9 mouse cellular contexts compared by ENCODE assay signal in the genomic region with DNA sequence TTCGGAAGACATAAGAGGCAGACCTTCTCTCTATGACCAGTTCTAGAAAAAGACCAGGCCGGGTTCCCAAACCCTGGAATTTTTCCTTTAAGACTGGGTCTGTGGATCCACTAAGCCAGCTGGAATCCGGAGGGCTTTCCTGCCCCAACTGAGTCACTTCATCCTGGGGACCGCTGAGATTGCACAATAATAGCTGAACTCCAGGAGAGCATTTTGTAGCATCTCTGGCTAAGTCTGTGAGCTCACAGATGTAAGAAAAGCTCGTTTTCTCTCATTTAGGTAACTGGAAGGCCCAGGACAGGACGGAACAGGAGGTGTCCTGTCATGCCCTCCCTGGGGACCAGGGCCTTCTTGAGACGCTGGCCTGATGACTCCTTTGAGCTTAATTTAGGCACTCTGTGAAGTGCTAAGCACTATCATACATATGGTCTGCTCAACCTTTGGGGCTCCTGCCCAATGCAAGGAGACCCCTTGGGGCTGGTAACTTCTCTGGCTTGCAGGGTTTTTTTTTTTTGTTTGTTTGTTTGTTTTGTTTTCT. TPM values are rescaled to one million over a fixed set of nuclear protein-coding genes. Genes with fewer than 3 reads are reported as not detected.
DNase-seq lines count a peak whose midpoint lies in the region; ATAC-seq and TF ChIP-seq lines count a peak whose summit lies in the region.
"Had no signal": no experiment of that assay in that cellular context is flagged by ENCODE, and none has a peak within 500 bp of the region (broad histone marks: within the 10 kb centered on the region; RNA-seq: fewer than 3 reads in every experiment).

No protein-coding gene starts in this region.

- no peak for TF ChIP-seq CTCF in kidney, adult 2 months (conservative IDR thresholded peaks at IDR 0.05; ENCODE audit: insufficient read depth, insufficient read length, low read depth, low read length)
- TF ChIP-seq CTCF in MEL (IDR thresholded peaks at IDR 0.05 in 2 of 3, conservative IDR thresholded peaks at IDR 0.05 in 1 of 3; ENCODE audit: control insufficient read depth in 1 of 3, insufficient read depth in 1 of 3, low read depth in 2 of 3, low read length in 3 of 3, poor library complexity in 1 of 3, severe bottlenecking in 1 of 3), result no peak

- H3K36me3 ChIP-seq in kidney, adult 2 months (ENCODE audit: control insufficient read depth, insufficient read depth, low read length), result no peaks in the 10 kb centered on the region
- peaks cover 0 to 50% of the 10 kb centered on the region in 2 experiments; a peak in 3 of 4 replicates for H3K36me3 ChIP-seq in MEL (ENCODE audit: control insufficient read depth in 1 of 2, insufficient read depth in 2 of 2, low read length in 2 of 2)
- no peaks in the 10 kb centered on the region for H3K36me3 ChIP-seq in liver, embryonic 15.5 days (replicated peaks)

- peaks cover 28% of the 10 kb centered on the region for H3K4me1 ChIP-seq in kidney, adult 2 months (ENCODE audit: control insufficient read depth, insufficient read depth, low read length)
- peaks cover 36 to 54% of the 10 kb centered on the region in 2 experiments for H3K4me1 ChIP-seq in MEL (ENCODE audit: control insufficient read depth in 1 of 2, insufficient read depth in 2 of 2, low read length in 2 of 2)
- peaks cover 94% of the 10 kb centered on the region for H3K4me1 ChIP-seq in liver, embryonic 15.5 days (replicated peaks)

- peak; percentile 33 for DNase-seq in kidney, adult 2 months
- no peak for DNase-seq in kidney, postnatal 4 days
- no peak for DNase-seq in MEL (ENCODE audit: low read depth, low spot score)
- peak; percentile 68 for DNase-seq in heart, adult 8-10 months (ENCODE audit: low spot score)
- no peak for DNase-seq in frontal cortex, postnatal 36 days (ENCODE audit: low spot score in 2 of 2)
- no peak for DNase-seq in adrenal gland, adult 8-10 months
- DNase-seq in layer of hippocampus, adult 8-10 months (ENCODE audit: low spot score in 2 of 2), result no peak

- H3K27ac ChIP-seq in kidney, adult 2 months (ENCODE audit: insufficient read depth, low read depth, low read length), result peak overlapping the region; percentile 55
- peak overlapping the region; percentile 90 for H3K27ac ChIP-seq in MEL (ENCODE audit: control insufficient read depth, low read depth, low read length)
- H3K27ac ChIP-seq in liver, embryonic 15.5 days (replicated peaks), result peak overlapping the region; percentile 81

- 45% methylated on average over 7 of the region's 7 CpGs for WGBS in kidney, adult 2 months
- 14% methylated on average over 7 of the region's 7 CpGs for WGBS in liver, embryonic 15.5 days (ENCODE audit: insufficient replicate concordance)

- H3K9ac ChIP-seq in MEL (ENCODE audit: control insufficient read depth, low read depth, low read length, poor library complexity, severe bottlenecking), result peak overlapping the region; percentile 28; the same call in 1 of the 2 replicates
- H3K9ac ChIP-seq in liver, embryonic 15.5 days, result peak overlapping the region; percentile 50

- peak overlapping the region; percentile 87 for H3K4me2 ChIP-seq in liver, embryonic 15.5 days

- no peak for TF ChIP-seq POLR2A in kidney, adult 2 months (IDR thresholded peaks at IDR 0.05; ENCODE audit: low read depth, low read length)
- TF ChIP-seq POLR2A in MEL (IDR thresholded peaks at IDR 0.05; ENCODE audit: control insufficient read depth in 1 of 2, insufficient read depth in 1 of 2, low read depth in 1 of 2, low read length in 2 of 2, poor library complexity in 1 of 2), result no peak

- no peaks in the 10 kb centered on the region for H3K27me3 ChIP-seq in kidney, adult 2 months (replicated peaks; ENCODE audit: control insufficient read depth, insufficient read depth, low read length)
- no peaks in the 10 kb centered on the region for H3K27me3 ChIP-seq in MEL (ENCODE audit: control insufficient read depth in 1 of 2, insufficient read depth in 2 of 2, low read length in 2 of 2)
- no peaks in the 10 kb centered on the region for H3K27me3 ChIP-seq in liver, embryonic 15.5 days

- no peak overlapping the region for H3K4me3 ChIP-seq in kidney, adult 2 months (ENCODE audit: insufficient read depth, low read depth, low read length)
- peak overlapping the region in 1 of 2 experiments; percentile 10; a peak in 2 of 4 replicates for H3K4me3 ChIP-seq in MEL (ENCODE audit: control insufficient read depth in 1 of 2, insufficient read depth in 1 of 2, low read depth in 2 of 2, low read length in 2 of 2)
- H3K4me3 ChIP-seq in liver, embryonic 15.5 days (replicated peaks), result peak overlapping the region; percentile 53

- ATAC-seq in liver, embryonic 15.5 days (ENCODE audit: insufficient read depth), result no peak

- H3K9me3 ChIP-seq in MEL (replicated peaks; ENCODE audit: insufficient read depth, low read length), result no peaks in the 10 kb centered on the region
- no peaks in the 10 kb centered on the region for H3K9me3 ChIP-seq in liver, embryonic 15.5 days (replicated peaks)

- no peaks in the 10 kb centered on the region for H3K79me2 ChIP-seq in MEL (ENCODE audit: control insufficient read depth, insufficient read depth, low read length, poor library complexity)

- TF ChIP-seq RAD21 in MEL (IDR thresholded peaks at IDR 0.05; ENCODE audit: low read depth, low read length), result no peak

- no peak for TF ChIP-seq EP300 in MEL (IDR thresholded peaks at IDR 0.05; ENCODE audit: low read depth in 1 of 2, low read length in 2 of 2)

TF ChIP-seq in MEL, 35 proteins besides CTCF, POLR2A, EP300 and RAD21:
- TF ChIP-seq ETS1 (IDR thresholded peaks at IDR 0.05; ENCODE audit: low read depth, low read length) (0 out of 2 replicates have a peak, but pooled peaks have one; percentile 7), UBTF (IDR thresholded peaks at IDR 0.05; ENCODE audit: borderline replicate concordance, insufficient read depth, low read depth, low read length) (no peak)

RNA-seq across cellular contexts. Expression of gene Abcg1, which starts 16.6 kb away (rescaled TPM):
- 7.6 and 8.2 TPM in 2 replicates for polyA plus RNA-seq in kidney, adult 2 months (2012; rRNA removed)
- 10.4 and 11.6 TPM in 2 replicates for total RNA-seq in MEL (2012; rRNA removed)
- 10 to 100 TPM in 1 of 2 experiments, not detected in 1; 18.0 TPM for polyA plus RNA-seq in MEL (2012; ENCODE audit: insufficient read depth in 1 of 2, insufficient read length in 2 of 2, low read depth in 1 of 2, low replicate concordance in 2 of 2, missing spikeins in 1 of 2)
- 1 to 10 TPM; 3.7 to 6.9 (median 6.5) TPM for total RNA-seq in heart, adult 8-10 months (2022)
- 9.3 and 10.2 TPM in 2 replicates for polyA plus RNA-seq in liver, embryonic 15.5 days (2015; fragmentation: Nextera tagmentation; extraction: Ambion mirVana)
- 10 to 100 TPM; 11.7 to 28.2 (median 16.2) TPM for total RNA-seq in adrenal gland, adult 8-10 months (2022)
- total RNA-seq in layer of hippocampus, adult 8-10 months (2022), result 10 to 100 TPM; 75.8 to 84.4 (median 81.0) TPM

RNA-seq across cellular contexts. Expression of gene Tff3, which starts 55.3 kb away (rescaled TPM):
- not detected in 2 replicates for polyA plus RNA-seq in kidney, adult 2 months (2012; rRNA removed)
- total RNA-seq in MEL (2012; rRNA removed), result not detected in 2 replicates
- not detected for polyA plus RNA-seq in MEL (2012; ENCODE audit: insufficient read depth in 1 of 2, insufficient read length in 2 of 2, low read depth in 1 of 2, low replicate concordance in 2 of 2, missing spikeins in 1 of 2)
- not detected for total RNA-seq in heart, adult 8-10 months (2022)
- 74.3 and 97.3 TPM in 2 replicates for polyA plus RNA-seq in liver, embryonic 15.5 days (2015; fragmentation: Nextera tagmentation; extraction: Ambion mirVana)
- total RNA-seq in adrenal gland, adult 8-10 months (2022), result not detected
- not detected for total RNA-seq in layer of hippocampus, adult 8-10 months (2022)
- polyA plus RNA-seq: limb, embryonic 11.5 days had no signal

Comparison
In these comparisons a context has a peak if more than half of its experiments do, and no peak if none do; other contexts are left out.
1. DNase-seq: peak in kidney, adult 2 months (single experiment) and heart, adult 8-10 months (single experiment); none in kidney, postnatal 4 days (0 of 2), MEL (single experiment), frontal cortex, postnatal 36 days (0 of 2), adrenal gland, adult 8-10 months (single experiment) and layer of hippocampus, adult 8-10 months (0 of 2).
2. Peak in every context shown above with its lines, with median percentiles within 50 percentile points of each other: H3K27ac ChIP-seq.